Mouse (Mus musculus) myocyte (in vitro differentiated cells): Measurements from ENCODE around the gene Mrps6.

ENCODE experiments used
- CEBPB ChIP-seq: IDR thresholded peaks from 2 replicates; pipeline ENCODE4 v1.6.1; 2011; ENCODE audit warnings: mild to moderate bottlenecking, moderate library complexity; ENCODE audit not compliant: poor library complexity, insufficient read depth, severe bottlenecking
- E2F4 ChIP-seq: IDR thresholded peaks from one replicate; pipeline ENCODE4 v1.6.1; 2011; ENCODE audit warnings: mild to moderate bottlenecking, control low read depth, moderate library complexity; ENCODE audit not compliant: insufficient read depth
- MAX ChIP-seq: IDR thresholded peaks from one replicate; pipeline ENCODE4 v1.6.1; 2011; ENCODE audit warnings: low read depth, mild to moderate bottlenecking, control low read depth
- MYOD1 ChIP-seq, 3 experiments: IDR thresholded peaks; one replicate each; pipeline ENCODE4 v1.6.1; 2011; ENCODE audit warnings: control low read depth in 2 of 3, low read depth in 2 of 3, mild to moderate bottlenecking in 2 of 3, moderate library complexity in 1 of 3; ENCODE audit not compliant: insufficient read length in 2 of 3, control insufficient read depth in 1 of 3
- MYOG ChIP-seq, 3 experiments: IDR thresholded peaks; one replicate each; pipeline ENCODE4 v1.6.1; 2011; ENCODE audit warnings: control low read depth in 2 of 3, low read depth in 2 of 3, mild to moderate bottlenecking in 2 of 3; ENCODE audit not compliant: insufficient read length in 2 of 3, control insufficient read depth in 1 of 3, insufficient read depth in 1 of 3
- POLR2A ChIP-seq: IDR thresholded peaks from one replicate; pipeline ENCODE4 v1.6.1; 2011; ENCODE audit warnings: low read depth, mild to moderate bottlenecking, control low read depth, moderate library complexity; ENCODE audit not compliant: insufficient read length
- POLR2AphosphoS2 ChIP-seq: IDR thresholded peaks from one replicate; pipeline ENCODE4 v1.6.1; 2011; ENCODE audit warnings: low read depth, control low read depth; ENCODE audit not compliant: insufficient read length
- REST ChIP-seq: IDR thresholded peaks from one replicate; pipeline ENCODE4 v1.6.1; 2011; ENCODE audit warnings: mild to moderate bottlenecking, control low read depth, moderate library complexity; ENCODE audit not compliant: insufficient read depth, insufficient read length
- SRF ChIP-seq: IDR thresholded peaks from one replicate; pipeline ENCODE4 v1.6.1; 2011; ENCODE audit warnings: low read depth; ENCODE audit not compliant: control insufficient read depth, insufficient read length
- TCF12 ChIP-seq: IDR thresholded peaks from one replicate; pipeline ENCODE4 v1.6.1; 2011; ENCODE audit warnings: mild to moderate bottlenecking, control low read depth; ENCODE audit not compliant: poor library complexity, insufficient read depth, severe bottlenecking
- TCF3 ChIP-seq: IDR thresholded peaks from one replicate; pipeline ENCODE4 v1.6.1; 2011; ENCODE audit warnings: low read depth, control low read depth; ENCODE audit not compliant: insufficient read length
- USF1 ChIP-seq: IDR thresholded peaks from one replicate; pipeline ENCODE4 v1.6.1; 2011; ENCODE audit warnings: low read depth, mild to moderate bottlenecking, control low read depth, moderate library complexity

- no peak for TF ChIP-seq POLR2A
- TF ChIP-seq MAX = no peak
- TF ChIP-seq USF1 = no peak
- no peak for TF ChIP-seq POLR2AphosphoS2
- TF ChIP-seq E2F4 = no peak
- TF ChIP-seq CEBPB = no peak
- TF ChIP-seq TCF3 = no peak
- no peak for TF ChIP-seq TCF12
- no peak for TF ChIP-seq MYOD1 (IDR thresholded peaks at IDR 0.05; ENCODE audit: control insufficient read depth in 1 of 3, insufficient read length in 2 of 3, low read depth in 2 of 3)
- no peak for TF ChIP-seq SRF
- TF ChIP-seq REST = no peak
- TF ChIP-seq MYOG (IDR thresholded peaks at IDR 0.05; ENCODE audit: control insufficient read depth in 1 of 3, insufficient read depth in 1 of 3, insufficient read length in 2 of 3, low read depth in 2 of 3) = no peak
Measured at GRCm38 (mm10) chr16:92056711-92057110, 1.4 kb upstream of the Mrps6 start.
